Mouse (Mus musculus) common myeloid progenitor, adult 5-6 weeks (primary cell): ENCODE measurements around the gene Sox2. TPM values are rescaled to one million over a fixed set of nuclear protein-coding genes. Genes with fewer than 3 reads are reported as not detected.

Source experiments
- ATAC-seq: replicated peaks from 2 replicates; pipeline ENCODE4 v1.8.0; 2016; ENCODE audit warnings: low read depth, mild to moderate bottlenecking, moderate TSS enrichment, inconsistent platforms; ENCODE audit not compliant: poor library complexity, severe bottlenecking
- total RNA-seq: library from RNA; stranded (forward); fragments of 200-1000, 187-1606 nt; gene quantifications from 2 replicates; pipeline ENCODE4 v1.2.3, GENCODE M21; 2017

Sox2 gene
- total RNA-seq, 1 experiment from 2014 or later = not detected

DNA sequence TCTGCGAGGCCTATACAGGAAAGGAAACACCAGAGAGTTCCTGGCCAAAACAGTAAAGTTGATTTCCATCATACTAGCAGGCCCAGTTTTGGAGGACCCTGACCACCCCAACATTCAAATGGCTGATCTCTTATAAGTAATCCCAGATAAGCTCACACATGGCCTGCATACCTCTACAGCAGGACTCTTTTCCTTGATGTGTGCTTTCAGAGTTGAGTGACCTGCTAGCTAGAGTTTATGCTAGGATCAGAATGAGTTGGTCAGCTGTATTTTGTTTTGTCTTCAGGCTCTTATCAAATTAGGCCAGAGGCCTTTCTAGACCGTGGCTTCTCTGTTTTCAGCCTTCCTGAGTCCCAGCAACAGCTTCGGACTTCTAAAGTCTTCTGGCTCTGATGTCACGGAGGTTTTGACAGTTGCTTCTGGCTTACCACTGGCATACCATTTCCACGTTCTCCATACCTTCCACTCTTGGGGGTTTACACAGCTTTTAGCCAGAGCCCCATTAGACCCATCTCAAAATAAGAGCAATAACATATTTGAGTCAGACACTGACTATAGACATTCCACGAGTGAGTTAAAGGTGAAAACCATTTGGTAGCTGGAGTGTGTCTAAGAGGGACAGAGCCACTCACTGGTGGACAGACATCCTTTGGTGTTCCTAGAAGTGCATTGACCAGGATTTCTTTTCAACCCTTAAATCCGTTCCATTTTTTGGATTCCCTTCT is 8.2 kb downstream of the Sox2 start:
- no peak for ATAC-seq

DNA sequence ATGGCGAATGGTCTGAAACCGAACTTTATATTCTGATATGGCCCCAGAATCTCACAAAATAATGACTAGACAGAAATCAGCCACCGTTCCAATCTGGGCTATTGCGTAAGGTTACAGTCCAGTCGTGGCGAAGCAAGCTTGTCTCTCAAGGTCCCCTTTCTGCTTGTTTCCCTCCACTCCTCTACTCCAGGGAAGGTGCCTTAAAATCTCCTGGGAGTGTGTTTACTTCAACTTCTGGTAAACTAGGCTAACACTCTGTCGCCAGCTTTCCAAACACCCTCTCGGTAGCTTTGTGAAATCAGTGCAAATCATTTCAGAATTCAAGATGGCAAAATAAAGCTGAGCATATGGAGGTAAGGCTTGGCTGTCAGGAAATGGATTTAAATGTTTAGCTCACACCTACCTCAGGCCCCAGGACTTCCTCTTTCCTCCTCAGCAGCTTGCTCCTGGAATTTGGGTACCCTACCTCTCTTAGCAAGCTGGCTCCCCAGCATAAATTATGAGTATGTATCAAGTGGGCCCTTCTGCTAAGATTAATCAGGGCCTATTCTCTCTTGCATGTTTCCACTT is 8.8 kb downstream of the Sox2 start:
- ATAC-seq = no peak

DNA sequence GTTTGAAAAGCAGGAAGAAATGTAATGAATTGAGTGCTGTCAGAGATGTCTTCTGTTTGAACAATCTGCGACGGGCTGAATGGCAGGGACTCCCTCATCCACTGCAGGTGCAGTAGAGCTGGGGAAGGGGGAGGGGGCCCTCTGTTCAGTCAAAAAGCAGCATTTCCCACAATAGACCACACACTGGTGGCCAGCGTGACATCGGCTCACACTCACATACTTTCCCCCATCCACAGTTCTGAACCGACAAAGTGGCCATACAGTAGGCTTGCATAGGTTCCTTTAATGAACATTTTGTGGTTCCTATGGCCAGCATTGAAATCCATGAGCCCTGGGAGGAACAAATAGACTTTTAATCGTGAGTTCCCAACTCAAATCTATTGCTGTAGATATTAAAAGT is 9.7 kb downstream of the Sox2 start:
- no peak for ATAC-seq

DNA sequence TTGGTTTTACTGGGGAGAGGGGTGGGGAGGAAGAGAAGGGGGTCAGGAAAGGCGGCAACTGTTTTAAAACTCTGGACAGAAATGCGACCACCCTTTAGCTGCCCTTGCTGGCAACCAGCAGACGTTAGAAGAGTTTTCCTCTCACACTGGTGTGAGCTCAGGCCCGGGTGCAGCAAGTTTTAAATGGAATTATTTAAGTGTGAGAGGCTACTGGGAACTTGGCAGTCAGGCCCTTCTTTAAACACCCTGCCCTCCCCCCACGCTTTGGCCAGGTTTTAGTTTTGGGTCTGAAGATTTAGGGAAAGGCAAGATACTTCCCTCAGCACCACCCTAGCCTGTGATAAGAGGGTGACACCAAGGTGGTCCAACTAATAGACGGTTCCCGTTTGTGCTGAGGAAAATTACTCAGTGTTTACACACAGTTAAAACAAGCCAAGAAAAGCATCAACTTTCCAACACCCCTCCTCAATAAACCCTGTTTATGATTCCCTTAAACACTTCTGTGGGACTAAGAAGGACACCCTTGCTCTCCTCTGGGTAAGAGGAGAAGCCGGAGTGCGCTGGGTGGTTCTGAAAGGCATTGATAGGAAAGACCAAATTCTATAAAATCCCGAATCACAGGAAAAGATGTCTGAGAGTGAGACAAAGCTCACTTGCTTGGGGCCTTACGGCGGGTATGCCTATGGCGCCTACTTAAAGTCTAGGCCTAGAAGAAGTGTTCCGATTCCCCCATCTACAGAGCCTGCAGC is 10.5 kb downstream of the Sox2 start:
- no peak for ATAC-seq

DNA sequence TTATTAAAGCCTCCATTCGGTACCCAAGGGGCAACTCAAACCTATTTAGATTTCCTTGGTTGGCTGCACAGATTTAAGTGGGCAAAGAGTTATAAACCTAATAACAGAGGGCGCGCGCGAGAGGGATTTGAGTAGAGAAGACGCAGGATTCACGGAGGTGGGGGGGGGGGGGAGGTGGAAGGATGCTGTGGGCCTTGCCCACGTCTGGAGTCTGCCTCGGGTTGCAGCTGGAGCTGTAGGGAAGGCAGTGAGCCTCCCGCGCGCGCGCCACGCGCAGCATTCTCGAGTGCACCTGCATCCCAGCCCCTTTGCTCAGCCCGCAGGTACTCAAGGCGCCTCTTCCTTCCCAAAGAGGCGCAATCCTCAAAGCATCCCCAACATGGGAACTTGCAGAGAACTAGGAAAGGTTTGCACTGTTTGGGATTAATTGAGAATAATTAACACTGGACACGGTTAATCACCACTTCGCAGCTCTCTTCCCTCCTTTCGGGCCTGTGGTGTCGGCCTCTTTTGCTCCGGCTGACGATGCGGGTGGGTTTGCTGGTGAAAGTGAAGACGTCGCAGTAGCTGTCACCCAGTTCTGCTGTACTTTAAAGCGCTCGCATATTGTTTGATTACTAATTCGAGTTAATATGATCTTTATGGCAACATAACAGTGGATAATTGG is 11.3 kb downstream of the Sox2 start:
- ATAC-seq = no peak

DNA sequence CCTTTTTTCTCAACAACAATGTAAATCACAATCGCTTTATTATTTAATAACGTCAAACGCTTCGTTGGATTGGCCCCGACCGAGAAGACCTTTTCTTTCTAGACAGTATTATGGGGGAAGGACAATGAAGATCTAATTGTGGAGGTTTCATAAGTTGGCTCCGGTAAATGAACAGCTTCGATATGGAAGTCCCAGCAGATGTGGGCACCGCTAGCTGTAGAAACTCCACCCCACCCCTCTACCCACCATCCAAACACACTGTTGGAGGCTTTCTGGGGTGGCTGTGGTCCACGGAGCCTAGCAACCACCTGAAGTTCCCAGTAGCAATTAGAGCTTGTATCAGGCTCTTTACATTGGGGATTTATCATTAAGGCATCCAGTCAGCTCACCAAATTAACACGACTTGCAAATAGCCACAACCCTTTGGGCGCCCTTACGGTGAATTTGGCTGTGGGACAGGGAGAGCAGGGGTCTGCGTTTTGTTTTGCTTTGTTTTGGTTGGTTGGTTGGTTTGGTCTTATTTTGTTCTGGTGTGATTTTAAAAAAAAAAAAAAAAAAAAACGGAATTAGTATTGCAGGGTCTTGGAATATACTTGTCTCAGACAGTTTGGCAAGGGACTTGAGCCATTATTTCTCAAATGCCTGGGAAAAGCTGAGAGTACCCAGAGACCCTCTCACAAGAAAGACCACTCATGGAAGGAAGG is 12.0 kb downstream of the Sox2 start:
- ATAC-seq = no peak

DNA sequence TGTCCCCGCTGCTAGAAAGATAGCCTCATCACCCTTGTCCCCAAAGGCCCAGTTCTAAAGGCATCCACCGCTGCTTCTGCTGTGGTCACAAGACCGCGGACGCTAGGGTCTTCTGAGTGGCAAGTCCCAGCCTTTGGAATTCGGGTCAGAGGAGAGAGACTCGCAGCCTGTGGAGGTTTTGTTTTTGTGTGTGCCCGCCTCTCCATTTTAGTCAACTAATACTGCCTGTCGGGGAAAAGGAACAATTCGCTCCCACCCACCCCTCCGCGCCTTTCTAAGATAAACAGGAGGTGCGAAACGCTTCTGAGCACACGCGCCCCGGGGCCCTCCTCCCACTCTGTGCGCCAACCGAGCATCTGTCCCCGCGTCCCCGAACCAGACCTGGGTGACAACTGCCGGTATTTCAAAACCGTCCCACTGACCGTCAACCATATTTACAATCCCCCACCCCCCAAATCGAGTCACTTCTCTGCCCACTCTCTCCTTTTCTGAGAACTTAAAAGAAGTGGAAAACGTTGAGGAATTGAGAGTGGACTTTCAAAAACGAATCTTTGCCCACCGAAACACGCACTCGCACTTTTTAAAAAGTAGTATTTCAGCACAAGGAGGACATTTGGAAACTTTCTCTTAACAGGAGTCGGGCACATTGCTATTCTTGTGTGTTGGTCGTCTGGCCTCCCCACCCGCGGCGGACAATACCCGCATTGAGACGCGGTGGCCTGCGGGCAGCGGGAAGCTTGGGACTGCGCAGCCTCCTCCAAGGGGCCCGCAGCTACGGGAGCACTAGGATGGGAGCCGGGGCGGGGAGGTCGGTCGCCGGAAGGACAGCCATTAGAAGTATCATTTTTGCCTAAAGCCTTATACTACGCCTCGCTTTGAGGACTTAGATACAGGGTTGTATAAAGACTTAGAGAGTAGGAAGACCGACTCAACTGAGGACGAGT is 12.8 kb downstream of the Sox2 start:
- no peak for ATAC-seq

DNA sequence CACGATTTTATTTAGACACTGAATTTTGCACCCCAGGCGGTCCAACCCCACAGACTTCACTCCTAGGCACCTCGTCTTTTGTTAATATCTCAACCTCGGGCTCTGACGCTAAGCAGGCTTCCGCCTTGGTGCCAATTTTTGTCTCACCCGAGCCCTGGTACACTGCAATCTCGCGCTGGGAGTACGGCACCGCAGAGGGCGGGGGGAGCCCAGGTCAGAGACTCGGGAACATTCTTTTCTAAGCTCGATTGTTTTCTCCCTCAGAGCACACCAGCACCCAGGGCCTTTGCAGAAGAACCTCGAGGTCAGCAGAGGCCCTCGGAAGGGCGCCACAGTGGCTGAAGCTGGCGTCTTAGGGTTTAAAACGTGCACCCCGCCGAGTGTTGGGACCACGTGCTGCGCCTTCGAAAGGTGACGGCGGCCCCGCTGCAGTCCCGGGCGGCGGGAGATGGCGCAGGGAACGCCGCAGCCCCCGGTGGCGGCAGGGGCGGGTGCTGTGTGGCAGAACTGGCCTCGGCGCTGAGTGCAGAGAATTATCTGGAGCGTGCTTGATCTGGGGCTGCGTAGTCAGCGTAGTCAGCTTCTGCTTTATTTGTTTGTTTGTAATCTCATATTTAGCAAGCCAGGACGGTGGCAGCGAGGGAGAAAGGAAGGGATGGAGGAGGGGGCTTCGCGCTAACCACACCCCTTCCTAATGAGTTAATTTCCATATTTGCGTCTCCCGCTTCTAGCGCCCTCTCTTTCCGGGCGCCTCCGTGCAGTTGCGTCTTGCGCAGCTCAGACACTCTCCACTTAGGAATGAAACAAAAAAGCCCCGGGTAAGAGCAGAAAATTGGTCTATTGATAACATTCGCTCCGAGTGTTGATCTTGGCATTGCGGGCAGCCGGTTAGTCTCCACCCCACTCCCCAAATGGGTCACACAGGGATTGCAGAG is 13.8 kb downstream of the Sox2 start:
- peak; percentile 40 for ATAC-seq

DNA sequence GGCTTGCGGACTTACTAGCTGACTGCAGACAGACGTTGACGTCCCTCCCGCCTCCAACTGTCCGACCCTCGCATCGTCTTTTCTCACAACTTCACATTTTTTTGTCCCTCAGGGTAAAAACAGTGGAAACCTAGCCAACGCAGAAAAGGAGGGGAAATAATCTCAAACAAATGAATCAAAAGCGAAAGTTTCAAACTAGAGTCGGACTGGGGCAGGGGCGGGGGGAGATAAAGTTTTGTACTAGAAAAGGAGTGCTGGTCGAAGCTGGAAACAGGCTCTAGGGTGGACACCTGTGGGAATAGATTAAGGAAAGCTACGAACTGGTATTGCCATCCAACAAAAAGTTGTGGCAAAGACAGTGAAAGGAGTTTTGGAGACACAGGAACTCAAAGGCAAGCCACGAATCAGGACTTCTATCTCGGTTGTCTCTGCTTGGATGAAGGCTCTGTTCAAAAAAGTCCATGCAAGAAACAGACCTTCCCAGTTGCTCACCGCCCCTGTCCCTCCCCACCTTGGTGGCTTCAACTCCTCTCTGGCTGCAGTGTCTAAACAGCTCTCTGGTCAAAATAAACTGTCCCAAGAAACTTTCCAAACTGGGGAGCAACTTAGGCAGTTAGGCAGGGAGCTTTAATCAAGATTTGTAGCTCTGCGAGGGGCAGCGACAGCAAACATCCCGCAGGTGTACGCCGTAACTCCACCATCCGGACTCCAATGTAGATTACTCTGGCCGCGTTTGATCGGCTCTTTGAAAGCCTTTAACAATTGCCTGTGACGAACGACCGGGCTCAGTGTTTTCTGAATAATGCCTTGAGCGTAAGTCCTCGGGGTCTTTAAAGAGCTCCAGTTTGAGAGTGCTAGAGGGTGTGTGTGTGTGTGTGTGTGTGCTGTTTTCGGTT is 14.7 kb downstream of the Sox2 start:
- no peak for ATAC-seq

DNA sequence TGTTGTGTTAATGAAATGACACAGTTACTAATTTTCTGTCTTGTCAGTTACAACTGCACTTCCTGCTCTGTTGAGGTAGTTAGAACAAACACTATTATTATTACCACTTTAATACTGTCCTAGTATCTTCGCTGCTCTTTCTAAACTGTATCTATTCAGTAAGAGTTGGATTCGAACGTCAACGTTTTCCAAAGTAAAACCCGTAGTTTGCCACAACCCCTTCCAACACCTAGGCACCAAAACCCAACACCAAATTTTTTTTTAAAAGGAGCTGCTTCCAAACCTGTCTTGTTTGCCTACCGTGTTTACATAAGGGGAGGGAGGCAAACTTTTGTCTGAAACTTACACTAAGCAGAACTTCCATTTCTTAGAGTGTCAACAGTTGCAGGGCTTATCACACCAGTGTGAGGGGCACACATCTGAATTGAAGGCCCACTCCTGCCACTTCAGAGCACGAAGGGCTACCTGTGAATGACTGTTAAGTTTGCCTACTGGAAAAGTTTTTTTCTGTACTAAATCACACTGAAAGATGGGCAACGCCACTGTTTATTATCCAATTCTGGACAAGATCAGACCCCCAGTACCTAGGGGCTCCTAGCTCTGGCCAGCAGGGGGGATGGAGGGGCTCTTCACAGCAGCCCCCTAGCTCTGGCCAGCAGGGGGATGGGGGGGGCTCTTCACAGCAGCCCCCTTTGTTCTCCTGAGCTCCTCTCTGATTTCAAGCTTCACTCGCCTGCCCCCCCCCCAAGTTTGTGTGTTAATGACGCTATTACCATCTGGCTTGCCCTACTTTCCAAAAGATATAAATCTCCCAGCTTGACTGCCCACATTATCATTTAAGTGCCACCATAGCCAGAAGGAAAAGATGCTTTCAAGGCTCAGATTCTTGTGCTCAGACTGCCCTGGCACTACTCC is 15.8 kb downstream of the Sox2 start:
- ATAC-seq = no peak

DNA sequence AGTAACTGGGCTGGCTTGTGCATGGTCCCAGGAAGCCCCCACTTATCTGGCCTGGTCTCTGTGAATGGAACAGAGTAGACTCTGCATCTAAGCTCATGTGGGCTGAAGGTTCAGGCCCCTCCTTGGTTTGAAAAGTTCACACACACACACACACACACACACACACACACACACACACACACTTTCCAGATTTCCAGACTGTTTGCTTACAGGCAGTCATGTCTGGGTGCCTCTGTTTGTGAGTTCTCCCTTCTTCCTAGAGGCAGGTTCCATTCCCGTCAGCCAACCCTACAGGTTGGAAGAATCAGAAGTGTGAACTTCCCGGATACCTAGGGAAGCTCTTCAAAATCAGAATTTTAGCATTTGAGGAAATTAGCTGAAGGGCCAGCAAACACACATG is 17.0 kb downstream of the Sox2 start:
- ATAC-seq = no peak

DNA sequence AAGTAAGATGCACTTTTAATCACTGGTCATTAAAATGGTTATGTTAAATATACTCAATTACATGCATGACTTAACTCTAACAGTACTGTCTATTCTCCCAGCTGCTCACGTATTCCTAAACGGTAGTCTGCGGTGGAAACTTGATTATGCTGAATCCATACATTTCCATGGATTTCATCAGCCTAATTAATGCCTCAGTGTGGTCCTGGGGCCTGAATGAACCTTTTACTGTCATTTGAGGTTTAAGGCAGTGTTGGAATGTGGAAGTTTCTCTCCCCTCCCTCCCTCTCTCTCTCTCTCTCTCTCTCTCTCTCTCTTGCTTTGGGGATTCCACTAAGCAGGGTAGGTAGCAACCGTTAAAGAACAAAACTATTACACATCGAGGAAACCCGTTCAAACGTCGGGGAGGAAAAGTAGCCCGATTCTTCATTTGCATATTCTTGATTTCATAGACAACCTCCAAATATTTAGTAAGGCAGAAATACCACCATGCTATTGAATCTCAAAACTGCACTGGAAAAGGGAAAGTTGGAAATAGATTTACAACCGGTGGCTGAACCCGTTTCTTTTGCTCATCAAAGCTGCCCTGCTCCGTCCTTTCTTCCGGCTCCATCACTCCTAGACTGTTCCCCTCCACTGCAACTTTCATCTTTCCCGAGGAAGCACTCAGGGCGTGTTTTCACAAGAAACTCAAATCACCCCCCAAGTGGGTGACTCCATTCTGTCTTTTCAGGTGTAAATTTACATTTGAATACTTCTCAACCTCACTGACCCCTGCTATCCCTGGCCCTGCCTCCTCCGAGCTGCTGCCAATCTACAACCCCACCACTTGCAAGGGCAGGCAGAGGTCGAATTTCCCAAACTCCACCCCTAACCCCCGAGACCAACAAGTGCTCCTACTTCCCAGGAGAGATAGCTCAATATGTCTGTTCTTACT is 17.9 kb downstream of the Sox2 start:
- no peak for ATAC-seq

DNA sequence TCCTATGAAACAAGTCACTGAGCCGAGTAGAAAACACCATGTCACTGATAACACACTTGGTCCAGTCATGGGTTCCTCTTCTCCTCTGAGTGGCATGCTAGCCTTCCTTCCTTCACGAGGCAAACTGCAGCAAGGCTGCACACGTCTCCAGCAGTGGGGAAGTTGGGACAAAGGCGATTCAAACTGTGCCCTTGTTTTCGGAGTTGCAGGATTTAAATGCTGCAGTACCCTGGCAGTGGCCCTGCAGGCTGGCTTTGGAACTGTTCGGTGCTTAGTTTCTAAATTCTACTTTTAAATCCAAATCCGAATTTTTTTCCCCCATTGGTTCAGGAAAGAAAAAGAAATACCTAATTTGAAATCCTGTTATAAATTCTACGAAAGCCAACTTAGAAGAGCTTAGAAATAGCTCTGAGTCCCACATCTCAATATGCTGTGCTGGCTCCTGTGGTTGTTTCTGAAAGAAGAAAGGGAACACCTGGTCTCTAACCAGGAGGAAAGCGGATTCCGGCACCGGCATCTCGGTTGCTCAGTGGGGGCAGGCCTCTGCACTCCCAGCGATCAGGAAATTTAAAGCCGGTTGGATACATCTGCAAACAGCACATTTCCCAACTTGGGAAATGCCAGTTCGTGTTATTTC is 20.9 kb downstream of the Sox2 start:
- ATAC-seq = no peak

DNA sequence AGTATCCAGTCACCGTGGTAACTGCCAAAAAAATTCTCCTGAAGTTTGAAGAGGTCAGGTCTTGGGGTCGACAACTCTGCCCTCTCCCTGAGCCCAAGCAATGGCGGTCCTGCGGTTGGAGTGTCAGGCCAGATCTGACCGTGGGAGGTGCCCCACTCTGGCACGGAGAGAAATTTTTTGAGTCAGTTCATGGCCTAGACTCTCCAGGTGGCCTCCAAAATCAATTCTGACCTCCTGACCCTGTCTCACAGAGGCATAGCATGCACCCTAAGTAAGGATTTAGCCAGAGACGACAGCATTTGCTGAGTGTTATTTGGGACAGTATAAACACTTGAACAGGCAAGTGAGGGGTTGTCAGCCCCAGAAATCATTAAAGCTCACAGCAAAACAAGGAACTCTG is 28.6 kb downstream of the Sox2 start:
- no peak for ATAC-seq

DNA sequence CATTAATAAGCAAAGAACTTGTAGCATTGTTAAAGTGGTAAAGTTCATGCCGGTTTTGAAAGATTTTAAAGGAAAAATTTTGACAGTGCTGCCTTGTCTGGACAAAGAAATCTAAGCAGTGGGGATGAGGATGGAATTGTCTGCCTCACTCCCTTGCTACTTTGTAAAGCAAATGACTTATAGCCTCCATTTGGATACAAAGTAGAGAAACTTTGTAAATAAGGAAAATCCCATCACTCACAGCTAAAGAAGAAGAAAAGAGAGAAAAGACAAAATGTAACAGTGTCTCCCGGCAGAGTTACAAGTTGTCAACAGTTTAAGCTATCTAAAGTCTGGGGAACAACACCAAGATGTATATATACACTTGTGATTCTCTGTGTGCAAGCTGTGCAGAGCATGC is 29.2 kb downstream of the Sox2 start:
- ATAC-seq = no peak
